Mouse (Mus musculus) liver, adult 2 months (tissue): ENCODE measurements at regions not wholly inside any gene's neighbourhood (a gene's known extent, or its start where the extent isn't known, plus 50 kb on each side); places are given as distances from the start of the nearest gene placed in this dataset.

Experiments
- DNase-seq: peaks from one replicate; pipeline ENCODE4 v3.0.0-alpha.2; 2011; ENCODE audit warnings: low read depth, low spot score; ENCODE audit errors: extremely low read depth
- H3K27ac ChIP-seq: fragments of 200-500 bp; replicated peaks from 2 replicates; pipeline ENCODE4 v1.5.1; 2012; ENCODE audit warnings: low read depth, mild to moderate bottlenecking, control low read depth, inconsistent platforms, low read length; ENCODE audit not compliant: insufficient read depth
- H3K27me3 ChIP-seq: fragments of 200-500 bp; 2 replicates; pipeline ENCODE4 v1.6.1; 2012; ENCODE audit warnings: mild to moderate bottlenecking, moderate library complexity, low read length, inconsistent platforms; ENCODE audit not compliant: control insufficient read depth, insufficient read depth
- H3K36me3 ChIP-seq: fragments of 200-500 bp; 2 replicates; pipeline ENCODE4 v1.6.1; 2012; ENCODE audit warnings: low read length, inconsistent platforms; ENCODE audit not compliant: control insufficient read depth, insufficient read depth
- H3K4me1 ChIP-seq: fragments of 200-500 bp; 2 replicates; pipeline ENCODE4 v1.6.1; 2011; ENCODE audit warnings: low read length; ENCODE audit not compliant: control insufficient read depth, insufficient read depth
- H3K4me3 ChIP-seq: fragments of 200-500 bp; 2 replicates; pipeline ENCODE4 v1.5.1; 2011; ENCODE audit warnings: low read depth, mild to moderate bottlenecking, control low read depth, low read length, moderate library complexity; ENCODE audit not compliant: insufficient read depth
- H3K79me2 ChIP-seq: fragments of 200-500 bp; 2 replicates; pipeline ENCODE4 v1.6.1; 2012; ENCODE audit warnings: inconsistent platforms, mild to moderate bottlenecking, low read length, moderate library complexity; ENCODE audit not compliant: control insufficient read depth, insufficient read depth
- H3K9ac ChIP-seq: fragments of 200-500 bp; 2 replicates; pipeline ENCODE4 v1.6.1; 2012; ENCODE audit warnings: low read depth, mild to moderate bottlenecking, control low read depth, inconsistent platforms, low read length
- CTCF ChIP-seq: fragments of 200-500 bp; IDR thresholded peaks from 2 replicates; pipeline ENCODE4 v1.5.1; 2011; ENCODE audit warnings: low read depth, low read length, control low read depth
- POLR2A ChIP-seq: fragments of 200-500 bp; IDR thresholded peaks from 2 replicates; pipeline ENCODE4 v1.6.1; 2011; ENCODE audit warnings: low read length, control low read depth; ENCODE audit not compliant: insufficient read depth; ENCODE audit errors: extremely low read depth
- WGBS: fragments of 180-500 bp; shearing (Covaris S2); methylation state at CpG from one replicate; pipeline ENCODE4 v1.1.7; 2018; 5-methylcytosine and 5-hydroxymethylcytosine counted together

- TF ChIP-seq CTCF (no peak), POLR2A (no peak)
- no peak for DNase-seq
- Histone ChIP-seq H3K36me3 (no peaks in the 10 kb centered on the region), H3K27ac (no peak overlapping the region), H3K27me3 (no peaks in the 10 kb centered on the region), H3K79me2 (no peaks in the 10 kb centered on the region), H3K4me1 (no peaks in the 10 kb centered on the region), H3K9ac (no peak overlapping the region), H3K4me3 (no peak overlapping the region)
- WGBS: 84% methylated on average over 6 of the region's 6 CpGs
These were observed 157.0 kb upstream of the Gm4791 start for GRCm38 (mm10) chr9:46841571-46841970.

GRCm38 (mm10) chr9:46835261-46835660, 163.3 kb upstream of the Gm4791 start:
- TF ChIP-seq CTCF: no peak
- no peak for TF ChIP-seq POLR2A
- no peak overlapping the region for H3K4me3 ChIP-seq
- no peaks in the 10 kb centered on the region for H3K36me3 ChIP-seq
- H3K27me3 ChIP-seq: no peaks in the 10 kb centered on the region
- no peaks in the 10 kb centered on the region for H3K79me2 ChIP-seq
- WGBS: 39% methylated on average over 7 of the region's 7 CpGs
- DNase-seq: no peak
- no peaks in the 10 kb centered on the region for H3K4me1 ChIP-seq
- H3K27ac ChIP-seq: no peak overlapping the region
- no peak overlapping the region for H3K9ac ChIP-seq

- TF ChIP-seq POLR2A (no peak), CTCF (no peak)
- H3K9ac ChIP-seq: no peak overlapping the region
- DNase-seq: no peak
- no peaks in the 10 kb centered on the region for H3K4me1 ChIP-seq
- H3K4me3 ChIP-seq: no peak overlapping the region
- no peak overlapping the region for H3K27ac ChIP-seq
- H3K79me2 ChIP-seq: no peaks in the 10 kb centered on the region
- H3K27me3 ChIP-seq: no peaks in the 10 kb centered on the region
- H3K36me3 ChIP-seq: no peaks in the 10 kb centered on the region
- 59% methylated on average over 15 of the region's 15 CpGs for WGBS
These were observed 167.6 kb upstream of the Gm4791 start for GRCm38 (mm10) chr9:46830746-46831560.

DNA sequence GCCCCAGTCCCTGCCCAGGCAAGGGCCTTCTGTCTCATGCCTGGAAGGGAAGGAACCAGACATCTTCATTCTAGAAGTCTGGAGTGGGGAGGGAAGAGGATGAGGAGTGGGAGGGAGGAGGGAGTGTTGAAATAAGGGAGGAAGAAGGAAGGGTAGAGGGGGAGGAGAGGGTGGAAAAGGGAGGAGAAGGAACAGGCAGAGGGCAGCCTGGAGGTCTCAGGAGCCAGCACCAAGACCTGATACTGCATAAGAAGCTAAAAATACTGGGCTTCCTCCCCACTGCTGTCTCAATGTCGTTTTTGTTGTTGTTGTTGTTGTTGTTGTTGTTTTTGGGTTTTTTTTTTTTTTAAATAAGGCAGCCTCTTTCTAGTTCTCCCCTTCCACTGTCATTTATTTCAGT, 168.2 kb upstream of the Gm4791 start:
- 5% methylated on average over 1 of the region's 1 CpGs for WGBS
- Histone ChIP-seq H3K36me3 (no peaks in the 10 kb centered on the region), H3K9ac (no peak overlapping the region), H3K4me3 (no peak overlapping the region), H3K27me3 (no peaks in the 10 kb centered on the region), H3K27ac (no peak overlapping the region), H3K79me2 (no peaks in the 10 kb centered on the region), H3K4me1 (no peaks in the 10 kb centered on the region)
- TF ChIP-seq POLR2A: no peak
- no peak for TF ChIP-seq CTCF
- no peak for DNase-seq

DNA sequence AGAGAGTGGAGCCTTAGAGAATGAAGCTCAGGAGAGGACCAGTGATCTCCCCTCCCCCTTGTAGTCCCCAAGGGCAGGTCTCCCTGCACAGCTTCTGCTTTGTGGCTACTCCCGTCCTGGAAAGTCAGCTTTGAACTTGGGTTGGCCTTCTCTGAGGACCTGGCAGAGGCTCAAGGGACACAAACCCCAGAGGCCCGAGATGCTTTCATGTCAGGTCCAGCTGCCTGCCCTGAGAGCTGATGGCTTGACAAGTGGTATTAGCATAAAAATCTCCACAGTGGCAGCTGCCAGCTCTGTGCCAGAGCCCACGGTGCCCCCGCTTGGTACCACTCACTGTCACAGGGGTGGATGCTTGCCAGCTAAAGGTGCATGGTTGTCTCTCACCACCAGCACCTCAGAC, 173.8 kb upstream of the Gm4791 start:
- no peaks in the 10 kb centered on the region for H3K79me2 ChIP-seq

DNA sequence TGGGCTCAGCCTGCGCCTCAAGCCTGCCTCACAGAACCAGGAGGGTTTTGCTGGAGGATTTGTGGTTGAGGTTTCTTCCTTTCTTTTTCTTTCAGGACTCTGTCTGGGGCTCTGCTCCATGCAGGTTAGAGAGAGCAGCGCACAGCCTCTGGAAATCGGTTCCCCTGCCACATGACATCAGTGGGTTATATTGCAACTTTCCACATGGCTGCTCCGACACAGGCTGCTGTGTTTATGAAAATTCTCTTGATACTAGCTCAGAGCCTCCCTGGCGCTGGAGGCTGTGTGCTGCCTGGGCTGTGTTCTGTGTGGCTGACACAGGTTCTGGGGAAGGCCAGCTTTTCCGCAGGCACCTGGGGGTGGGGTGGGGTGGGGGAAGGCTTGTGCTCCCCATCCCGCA, 178.7 kb upstream of the Gm4791 start:
- no peaks in the 10 kb centered on the region for H3K4me1 ChIP-seq
- no peaks in the 10 kb centered on the region for H3K36me3 ChIP-seq
- no peak for DNase-seq
- H3K27me3 ChIP-seq: no peaks in the 10 kb centered on the region; the same call in 1 of the 2 replicates
- H3K79me2 ChIP-seq: no peaks in the 10 kb centered on the region
- 78% methylated on average over 7 of the region's 7 CpGs for WGBS
- H3K4me3 ChIP-seq: no peak overlapping the region
- H3K9ac ChIP-seq: no peak overlapping the region
- H3K27ac ChIP-seq: no peak overlapping the region
- TF ChIP-seq POLR2A: no peak
- TF ChIP-seq CTCF: no peak

More for the DNA sequence above, 173.8 kb upstream of the Gm4791 start:
- no peak overlapping the region for H3K27ac ChIP-seq
- H3K36me3 ChIP-seq: no peaks in the 10 kb centered on the region
- H3K9ac ChIP-seq: no peak overlapping the region
- TF ChIP-seq POLR2A: no peak
- no peak for TF ChIP-seq CTCF
- WGBS: 58% methylated on average over 4 of the region's 4 CpGs
- H3K4me3 ChIP-seq: no peak overlapping the region
- DNase-seq: no peak
- no peaks in the 10 kb centered on the region for H3K4me1 ChIP-seq
- no peaks in the 10 kb centered on the region; the same call in 1 of the 2 replicates for H3K27me3 ChIP-seq
